In genomic region chr1:125660151-125660550, GRCm38 (mm10) we compare ENCODE assay signal across 21 mouse cellular contexts. TPM values are rescaled to one million over a fixed set of nuclear protein-coding genes. Genes with fewer than 3 reads are reported as not detected.
DNase-seq lines count a peak whose midpoint lies in the region; ATAC-seq lines count a peak whose summit lies in the region.
"Had no signal": no experiment of that assay in that cellular context is flagged by ENCODE, and none has a peak within 500 bp of the region (broad histone marks: within the 10 kb centered on the region; RNA-seq: fewer than 3 reads in every experiment).

No protein-coding gene starts in this region.

- no peak for ATAC-seq in heart, embryonic 11.5 days (replicated peaks; ENCODE audit: insufficient number of reproducible peaks, low FRiP score, low TSS enrichment)
- ATAC-seq in intestine, embryonic 14.5 days (replicated peaks; ENCODE audit: low FRiP score, low TSS enrichment, low read depth) = no peak
- no peak for ATAC-seq in intestine, embryonic 15.5 days
- ATAC-seq in activated CD4-positive, CD25-positive, alpha-beta regulatory T cell, adult 4 months = no peak
- ATAC-seq: forebrain, embryonic 13.5 days; forebrain, postnatal 0 days had no signal

- no peak overlapping the region for H3K27ac ChIP-seq in heart, embryonic 11.5 days (ENCODE audit: low read depth, low read length)
- H3K27ac ChIP-seq in intestine, embryonic 14.5 days (ENCODE audit: low read depth) = no peak overlapping the region
- no peak overlapping the region for H3K27ac ChIP-seq in intestine, embryonic 15.5 days
- H3K27ac ChIP-seq: embryonic facial prominence, embryonic 10.5 days; forebrain, embryonic 13.5 days; hindbrain, embryonic 13.5 days had no signal

- no peaks in the 10 kb centered on the region for H3K36me3 ChIP-seq in heart, embryonic 11.5 days (ENCODE audit: control insufficient read depth, insufficient read depth, low read length)
- no peaks in the 10 kb centered on the region for H3K36me3 ChIP-seq in intestine, embryonic 14.5 days (ENCODE audit: control insufficient read depth, insufficient read depth, low read length)
- H3K36me3 ChIP-seq in intestine, embryonic 15.5 days = no peaks in the 10 kb centered on the region
- H3K36me3 ChIP-seq: embryonic facial prominence, embryonic 10.5 days; heart, embryonic 12.5 days; hindbrain, embryonic 13.5 days had no signal

- no peak overlapping the region for H3K9ac ChIP-seq in heart, embryonic 11.5 days (ENCODE audit: low read depth, low read length)
- no peak overlapping the region for H3K9ac ChIP-seq in intestine, embryonic 14.5 days (ENCODE audit: low read length)
- no peak overlapping the region for H3K9ac ChIP-seq in intestine, embryonic 15.5 days
- H3K9ac ChIP-seq: forebrain, embryonic 13.5 days; forebrain, postnatal 0 days; heart, embryonic 12.5 days; hindbrain, embryonic 13.5 days had no signal

- H3K4me1 ChIP-seq in heart, embryonic 11.5 days (ENCODE audit: control insufficient read depth, insufficient read depth, low read length) = 0 out of 2 replicates have a peak, but pooled peaks cover 3% of the 10 kb centered on the region
- no peaks in the 10 kb centered on the region for H3K4me1 ChIP-seq in intestine, embryonic 14.5 days (replicated peaks; ENCODE audit: control insufficient read depth, insufficient read depth, low read length)
- no peaks in the 10 kb centered on the region for H3K4me1 ChIP-seq in intestine, embryonic 15.5 days (replicated peaks)
- H3K4me1 ChIP-seq: embryonic facial prominence, embryonic 10.5 days; forebrain, embryonic 13.5 days; hindbrain, embryonic 13.5 days had no signal

- H3K4me2 ChIP-seq in heart, embryonic 11.5 days = no peak overlapping the region
- no peak overlapping the region for H3K4me2 ChIP-seq in intestine, embryonic 14.5 days (ENCODE audit: low read length)
- no peak overlapping the region for H3K4me2 ChIP-seq in intestine, embryonic 15.5 days (replicated peaks)
- H3K4me2 ChIP-seq: forebrain, embryonic 13.5 days; heart, embryonic 12.5 days; hindbrain, embryonic 13.5 days had no signal

- peak; percentile 85 to 89 for DNase-seq in cerebellum, postnatal 10 days
- no peak for DNase-seq in cerebellum, adult 8-10 months
- DNase-seq in heart, adult 18-20 months = peak; percentile 34 to 36
- peak; percentile 25 for DNase-seq in intestine, embryonic 14.5 days (ENCODE audit: low spot score)
- peak; percentile 79 for DNase-seq in Muller cell, postnatal 12 days (ENCODE audit: inconsistent ontology term)
- DNase-seq: adrenal gland, adult 8-10 months; adrenal gland, postnatal 36 days; forebrain, postnatal 0 days; gastrocnemius, postnatal 14 days; kidney, adult 11 months; kidney, adult 9 months had no signal

- 82% methylated on average over 4 of the region's 4 CpGs for WGBS in heart, embryonic 11.5 days (ENCODE audit: insufficient replicate concordance)
- whole genome bisulfite sequencing in intestine, embryonic 14.5 days = 84% methylated on average over 4 of the region's 4 CpGs
- WGBS in intestine, embryonic 15.5 days = 87% methylated on average over 4 of the region's 4 CpGs

- no peaks in the 10 kb centered on the region for H3K9me3 ChIP-seq in heart, embryonic 11.5 days (replicated peaks; ENCODE audit: control insufficient read depth, low read length)
- H3K9me3 ChIP-seq in intestine, embryonic 14.5 days (ENCODE audit: control insufficient read depth, low read length) = no peaks in the 10 kb centered on the region
- no peaks in the 10 kb centered on the region for H3K9me3 ChIP-seq in intestine, embryonic 15.5 days
- H3K9me3 ChIP-seq: embryonic facial prominence, embryonic 10.5 days; forebrain, embryonic 13.5 days; hindbrain, embryonic 13.5 days had no signal

- no peaks in the 10 kb centered on the region for H3K27me3 ChIP-seq in heart, embryonic 11.5 days (ENCODE audit: control insufficient read depth, insufficient read depth, low read length)
- H3K27me3 ChIP-seq in intestine, embryonic 14.5 days (replicated peaks; ENCODE audit: control insufficient read depth, insufficient read depth, low read length) = no peaks in the 10 kb centered on the region
- no peaks in the 10 kb centered on the region for H3K27me3 ChIP-seq in intestine, embryonic 15.5 days (replicated peaks)
- H3K27me3 ChIP-seq: forebrain, embryonic 13.5 days; heart, embryonic 12.5 days; hindbrain, embryonic 13.5 days had no signal

- no peak overlapping the region for H3K4me3 ChIP-seq in heart, embryonic 11.5 days (ENCODE audit: low read depth, low read length)
- H3K4me3 ChIP-seq in intestine, embryonic 14.5 days (ENCODE audit: low read depth, low read length) = no peak overlapping the region
- H3K4me3 ChIP-seq in intestine, embryonic 15.5 days (replicated peaks) = no peak overlapping the region
- H3K4me3 ChIP-seq: embryonic facial prominence, embryonic 10.5 days; forebrain, embryonic 13.5 days; heart, embryonic 12.5 days; hindbrain, embryonic 13.5 days had no signal

RNA-seq across cellular contexts. Expression of gene Gpr39, which starts 16.6 kb away (rescaled TPM):
- under 1 TPM; 0.22 to 0.54 TPM for total RNA-seq in heart, adult 18-20 months (2021)
- polyA plus RNA-seq in heart, embryonic 11.5 days (2014; fragmentation: Nextera tagmentation; extraction: Ambion mirVana) = 2.8 and 3.5 TPM in 2 replicates
- polyA plus RNA-seq in intestine, embryonic 14.5 days (2014; fragmentation: Nextera tagmentation; extraction: Ambion mirVana) = 5.7 and 6.3 TPM in 2 replicates
- polyA plus RNA-seq in intestine, embryonic 15.5 days (2015; fragmentation: Nextera tagmentation; extraction: Ambion mirVana) = 6.3 and 7.2 TPM in 2 replicates
- not detected for polyA plus RNA-seq in activated CD4-positive, CD25-positive, alpha-beta regulatory T cell, adult 4 months (2017; shearing (Covaris generic))
- total RNA-seq: gastrocnemius, adult 18-20 months; gastrocnemius, postnatal 14 days; hematopoietic stem cell, adult 5-6 weeks; MEL had no signal
- polyA plus RNA-seq: forebrain, embryonic 13.5 days; forebrain, postnatal 0 days had no signal
